Mouse (Mus musculus): ENCODE measurements around the gene Cacna1d.

- no peak for TF ChIP-seq CTCF (IDR thresholded peaks at IDR 0.05; ENCODE audit: low read depth, low read length)
- no peak for TF ChIP-seq POLR2A (IDR thresholded peaks at IDR 0.05; ENCODE audit: extremely low read depth, insufficient read depth, low read length)
Measured at GRCm38 (mm10) chr14:30045704-30046220, 445.5 kb downstream of the Cacna1d start.

Data from liver, adult 2 months (tissue).